ENCODE assay signal across 10 mouse cellular contexts in the genomic region with DNA sequence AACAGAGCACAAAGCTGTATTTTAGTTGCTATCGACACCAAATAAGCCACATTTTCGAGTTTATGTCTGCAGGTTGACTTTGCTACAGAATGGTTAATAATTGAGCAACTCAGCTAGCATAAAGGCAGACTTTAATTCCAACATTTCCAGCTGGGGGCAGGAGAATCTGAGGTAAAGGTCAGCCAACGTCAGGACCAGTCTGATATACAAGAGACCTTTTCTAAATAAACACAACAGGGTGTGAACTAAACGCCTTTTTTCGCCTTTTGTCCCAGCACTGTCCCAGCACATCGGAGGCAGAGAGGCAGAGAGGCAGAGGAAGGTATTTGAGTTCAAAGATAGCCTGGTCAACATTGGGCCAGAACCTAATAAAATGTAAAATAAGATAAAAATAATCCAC. TPM values are rescaled to one million over a fixed set of nuclear protein-coding genes. Genes with fewer than 3 reads are reported as not detected.
DNase-seq lines count a peak whose midpoint lies in the region; ATAC-seq and TF ChIP-seq lines count a peak whose summit lies in the region.
"Had no signal": no experiment of that assay in that cellular context is flagged by ENCODE, and none has a peak within 500 bp of the region (broad histone marks: within the 10 kb centered on the region; RNA-seq: fewer than 3 reads in every experiment).

No protein-coding gene starts in this region.

- peaks cover 13% of the 10 kb centered on the region for H3K4me1 ChIP-seq in heart, embryonic 13.5 days
- no peaks in the 10 kb centered on the region for H3K4me1 ChIP-seq in forebrain, embryonic 11.5 days (replicated peaks; ENCODE audit: control insufficient read depth, insufficient read depth, low read length)
- no peaks in the 10 kb centered on the region for H3K4me1 ChIP-seq in kidney, postnatal 0 days (replicated peaks; ENCODE audit: insufficient read depth, low read length)
- no peaks in the 10 kb centered on the region for H3K4me1 ChIP-seq in midbrain, postnatal 0 days (ENCODE audit: insufficient read depth, low read length)

- TF ChIP-seq CTCF in kidney, postnatal 0 days (IDR thresholded peaks at IDR 0.05; ENCODE audit: low read depth) = no peak
- no peak for TF ChIP-seq CTCF in midbrain, postnatal 0 days (IDR thresholded peaks at IDR 0.05)

- H3K4me3 ChIP-seq in heart, embryonic 13.5 days = peak overlapping the region; percentile 96
- peak overlapping the region; percentile 81 for H3K4me3 ChIP-seq in forebrain, embryonic 11.5 days (ENCODE audit: low read depth, low read length)
- H3K4me3 ChIP-seq in kidney, postnatal 0 days (replicated peaks; ENCODE audit: low read depth, low read length) = peak overlapping the region; percentile 76
- H3K4me3 ChIP-seq in midbrain, postnatal 0 days (ENCODE audit: low read depth, low read length) = peak overlapping the region; percentile 75

- H3K9me3 ChIP-seq in heart, embryonic 13.5 days = no peaks in the 10 kb centered on the region
- H3K9me3 ChIP-seq in forebrain, embryonic 11.5 days (ENCODE audit: control insufficient read depth, low read length) = no peaks in the 10 kb centered on the region
- H3K9me3 ChIP-seq in kidney, postnatal 0 days (replicated peaks; ENCODE audit: low read length) = no peaks in the 10 kb centered on the region
- H3K9me3 ChIP-seq in midbrain, postnatal 0 days (ENCODE audit: low read length) = no peaks in the 10 kb centered on the region

- DNase-seq in heart, adult 18-20 months = no peak
- no peak for DNase-seq in forebrain, embryonic 11.5 days (ENCODE audit: low spot score)
- DNase-seq in kidney, postnatal 0 days (ENCODE audit: low spot score) = peak; percentile 34
- DNase-seq in midbrain, postnatal 0 days (ENCODE audit: low spot score) = no peak
- DNase-seq in layer of hippocampus, postnatal 36 days = no peak
- DNase-seq in spleen, postnatal 10 days (ENCODE audit: low spot score in 2 of 2) = no peak
- DNase-seq in adrenal gland, adult 8-10 months = no peak

- peak overlapping the region; percentile 84 for H3K4me2 ChIP-seq in heart, embryonic 13.5 days
- H3K4me2 ChIP-seq in forebrain, embryonic 11.5 days (ENCODE audit: low read depth, low read length, severe bottlenecking) = peak overlapping the region; percentile 56
- peak overlapping the region; percentile 78 for H3K4me2 ChIP-seq in kidney, postnatal 0 days (ENCODE audit: low read length)
- H3K4me2 ChIP-seq in midbrain, postnatal 0 days (ENCODE audit: low read depth, low read length, poor library complexity, severe bottlenecking) = peak overlapping the region; percentile 99

- ATAC-seq in heart, embryonic 13.5 days (ENCODE audit: extremely low read depth, insufficient number of reproducible peaks, low FRiP score, low TSS enrichment) = no peak
- 0 out of 2 replicates have a peak, but pooled peaks have one; percentile 1 for ATAC-seq in forebrain, embryonic 11.5 days (replicated peaks; ENCODE audit: low FRiP score)
- ATAC-seq in kidney, postnatal 0 days (replicated peaks; ENCODE audit: low FRiP score, low read depth) = no peak
- ATAC-seq in midbrain, postnatal 0 days (ENCODE audit: low FRiP score) = no peak

- peak overlapping the region; percentile 84 for H3K27ac ChIP-seq in heart, embryonic 13.5 days (replicated peaks)
- no peak overlapping the region for H3K27ac ChIP-seq in forebrain, embryonic 11.5 days (ENCODE audit: low read depth, low read length)
- H3K27ac ChIP-seq in kidney, postnatal 0 days = peak overlapping the region; percentile 88
- H3K27ac ChIP-seq in midbrain, postnatal 0 days (ENCODE audit: low read depth, low read length) = no peak overlapping the region

- no peaks in the 10 kb centered on the region for H3K27me3 ChIP-seq in heart, embryonic 13.5 days (replicated peaks)
- no peaks in the 10 kb centered on the region for H3K27me3 ChIP-seq in forebrain, embryonic 11.5 days (ENCODE audit: control insufficient read depth, insufficient read depth, low read length)
- no peaks in the 10 kb centered on the region for H3K27me3 ChIP-seq in kidney, postnatal 0 days (ENCODE audit: insufficient read depth, low read length)
- no peaks in the 10 kb centered on the region for H3K27me3 ChIP-seq in midbrain, postnatal 0 days (ENCODE audit: insufficient read depth, low read length)
- H3K27me3 ChIP-seq: Patski had no signal

- peak overlapping the region; percentile 92 for H3K9ac ChIP-seq in heart, embryonic 13.5 days
- peak overlapping the region; percentile 93 for H3K9ac ChIP-seq in forebrain, embryonic 11.5 days (ENCODE audit: low read length)
- H3K9ac ChIP-seq in kidney, postnatal 0 days (ENCODE audit: low read depth, low read length) = peak overlapping the region; percentile 76
- 0 out of 2 replicates have a peak overlapping the region, but pooled peaks have one; percentile 59 for H3K9ac ChIP-seq in midbrain, postnatal 0 days (replicated peaks; ENCODE audit: low read length, poor library complexity, severe bottlenecking)

- H3K36me3 ChIP-seq in heart, embryonic 13.5 days = peaks cover 25% of the 10 kb centered on the region
- H3K36me3 ChIP-seq in forebrain, embryonic 11.5 days (ENCODE audit: control insufficient read depth, insufficient read depth, low read length) = no peaks in the 10 kb centered on the region; the same call in 1 of the 2 replicates
- peaks cover 9% of the 10 kb centered on the region; the same call in 1 of the 2 replicates for H3K36me3 ChIP-seq in kidney, postnatal 0 days (ENCODE audit: insufficient read depth, low read length)
- no peaks in the 10 kb centered on the region for H3K36me3 ChIP-seq in midbrain, postnatal 0 days (ENCODE audit: insufficient read depth, low read length)

- 22% methylated on average over 6 of the region's 6 CpGs for WGBS in heart, embryonic 13.5 days
- WGBS in forebrain, embryonic 11.5 days = 24% methylated on average over 6 of the region's 6 CpGs
- WGBS in kidney, postnatal 0 days = 10% methylated on average over 6 of the region's 6 CpGs
- 19% methylated on average over 6 of the region's 6 CpGs for WGBS in midbrain, postnatal 0 days

RNA-seq across cellular contexts. Expression of gene Spc25, which starts 0.8 kb away (rescaled TPM):
- 132 and 144 TPM in 2 replicates for polyA plus RNA-seq in heart, embryonic 13.5 days (2015; fragmentation: Nextera tagmentation; extraction: Ambion mirVana)
- under 1 TPM; 0.67 to 0.75 TPM for total RNA-seq in heart, adult 18-20 months (2021)
- polyA plus RNA-seq in forebrain, embryonic 11.5 days (2014; fragmentation: Nextera tagmentation; extraction: Ambion mirVana) = 241 and 280 TPM in 2 replicates
- 165 and 184 TPM in 2 replicates for polyA plus RNA-seq in kidney, postnatal 0 days (2015; fragmentation: Nextera tagmentation; extraction: Ambion mirVana)
- total RNA-seq in midbrain, postnatal 0 days (2014; rRNA removed) = 5.1 and 8.7 TPM in 2 replicates
- polyA plus RNA-seq in midbrain, postnatal 0 days (2015; fragmentation: Nextera tagmentation; extraction: Ambion mirVana) = 11.2 and 12.9 TPM in 2 replicates
- 1 to 10 TPM; 1.3 to 1.4 TPM for total RNA-seq in layer of hippocampus, postnatal 36 days (2021)
- total RNA-seq in adrenal gland, adult 8-10 months (2022) = 1 to 10 TPM; 1.0 to 2.2 (median 1.5) TPM

RNA-seq across cellular contexts. Expression of gene G6pc2, which starts 5.7 kb away (rescaled TPM):
- polyA plus RNA-seq in heart, embryonic 13.5 days (2015; fragmentation: Nextera tagmentation; extraction: Ambion mirVana) = not detected in 2 replicates
- total RNA-seq in heart, adult 18-20 months (2021) = not detected
- polyA plus RNA-seq in forebrain, embryonic 11.5 days (2014; fragmentation: Nextera tagmentation; extraction: Ambion mirVana) = not detected in 2 replicates
- polyA plus RNA-seq in kidney, postnatal 0 days (2015; fragmentation: Nextera tagmentation; extraction: Ambion mirVana) = 4.4 and 4.8 TPM in 2 replicates
- 0.24 TPM in 1 of 2 replicates, not detected in the other for total RNA-seq in midbrain, postnatal 0 days (2014; rRNA removed)
- polyA plus RNA-seq in midbrain, postnatal 0 days (2015; fragmentation: Nextera tagmentation; extraction: Ambion mirVana) = 0.17 TPM in 1 of 2 replicates, not detected in the other
- total RNA-seq in layer of hippocampus, postnatal 36 days (2021) = not detected
- not detected for total RNA-seq in adrenal gland, adult 8-10 months (2022)
- total RNA-seq: neutrophil, adult 5-6 weeks had no signal

Comparison
In these comparisons a context has a peak if more than half of its experiments do, and no peak if none do; other contexts are left out.
1. H3K27ac ChIP-seq: peak in heart, embryonic 13.5 days (single experiment) and kidney, postnatal 0 days (single experiment); none in forebrain, embryonic 11.5 days (single experiment) and midbrain, postnatal 0 days (single experiment).
2. Peak in every context shown above with its lines, with median percentiles within 50 percentile points of each other: H3K4me2 ChIP-seq, H3K4me3 ChIP-seq and H3K9ac ChIP-seq.